Mouse (Mus musculus) brain, embryonic 18.5 days (tissue): ENCODE results near the gene Cryba4.

ENCODE experiments used
- DNase-seq: peaks from one replicate; pipeline ENCODE4 v3.0.0-alpha.2; 2012; ENCODE audit warnings: low read depth, low spot score

The Cryba4 gene

DNA sequence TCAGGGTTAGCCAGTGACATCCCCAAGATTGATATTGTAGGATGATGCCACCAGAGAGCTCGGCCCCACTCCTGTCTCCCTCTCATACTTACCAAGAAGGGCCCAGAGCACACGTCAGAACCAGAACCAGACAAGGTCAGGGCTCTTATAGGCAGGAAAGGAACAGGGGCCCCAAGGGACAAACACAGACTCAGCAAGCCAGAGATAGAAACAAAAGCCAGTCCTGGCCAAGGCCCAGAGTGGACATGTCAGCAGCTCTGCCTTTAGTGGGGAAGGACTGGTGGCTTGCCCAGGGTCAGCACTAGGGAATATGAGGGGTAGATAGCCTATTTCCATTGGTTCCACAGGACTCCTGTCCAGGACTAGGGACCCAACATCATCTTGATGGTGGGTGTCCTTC, at the start of gene Cryba4:
TSS of gene Cryba4 (minus strand) at position 119 of the 400 bp plus-strand sequence.
- DNase-seq, result no peak

DNA sequence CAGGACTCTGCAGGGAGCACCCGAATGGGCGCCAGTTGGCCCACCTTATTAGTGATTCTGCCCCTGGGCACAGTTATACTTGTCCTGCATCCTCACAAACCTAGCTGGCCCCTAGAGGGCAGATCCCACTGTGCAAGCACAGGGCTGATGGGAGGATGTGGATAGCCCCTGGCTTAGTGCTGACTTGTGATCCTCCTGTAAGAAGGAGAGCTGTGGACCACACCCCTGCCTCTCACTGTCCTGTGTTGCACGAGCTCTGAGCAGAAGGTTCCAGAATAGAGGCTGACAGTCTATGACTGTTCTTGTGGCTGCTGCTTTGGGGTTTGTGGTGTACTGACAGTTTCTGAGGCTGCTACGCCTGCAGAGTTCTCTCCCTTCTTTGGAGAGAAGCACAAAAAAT, 49.4 kb upstream of the Cryba4 start:
- no peak for DNase-seq

DNA sequence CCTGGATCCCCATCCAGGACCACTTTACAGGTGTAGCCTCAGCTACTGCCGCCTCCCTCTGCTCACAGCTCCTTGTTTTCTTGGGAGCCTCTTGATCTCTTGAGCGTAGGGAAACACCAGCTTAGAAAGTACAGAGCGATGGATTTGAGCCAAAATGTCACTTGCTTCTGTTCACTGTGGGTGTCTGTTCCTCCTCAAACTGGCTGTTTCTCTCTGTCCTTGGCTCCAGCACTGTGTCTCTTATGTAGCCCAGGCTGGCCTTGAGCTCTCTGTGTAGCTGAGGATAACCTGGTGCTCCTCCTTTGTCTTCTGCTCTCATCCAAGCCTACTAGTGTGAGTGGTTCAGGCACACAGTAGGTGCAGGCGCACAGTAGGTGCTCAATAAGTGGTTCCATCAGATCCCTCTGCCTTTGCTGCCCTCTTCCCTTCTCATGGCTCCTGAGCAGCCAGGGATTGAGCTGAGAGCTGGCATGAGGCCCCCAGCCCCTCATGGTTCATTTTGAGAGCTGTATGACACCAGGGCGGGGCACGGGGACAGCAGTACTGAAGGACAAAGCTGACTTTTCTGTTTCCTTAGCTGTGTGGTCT, 48.5 kb upstream of the Cryba4 start:
- DNase-seq, result no peak

DNA sequence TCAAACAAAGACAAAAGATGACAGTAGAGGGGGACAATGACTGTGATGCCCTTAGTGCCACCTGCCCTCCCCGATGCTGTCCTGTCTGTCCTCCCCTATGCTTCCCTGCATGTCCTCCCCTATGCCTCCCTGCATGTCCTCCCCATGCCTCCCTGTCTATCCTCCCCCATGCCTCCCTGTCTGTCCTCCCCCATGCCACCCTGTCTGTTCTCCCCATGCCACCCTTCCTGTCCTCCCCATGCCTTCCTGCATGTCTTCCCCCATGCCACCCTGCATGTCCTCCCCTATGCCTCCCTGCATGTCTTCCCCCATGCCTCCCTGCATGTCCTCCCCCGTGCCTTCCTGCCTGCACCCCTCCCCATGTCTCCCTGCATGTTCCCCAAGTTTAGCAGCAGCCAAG, 47.8 kb upstream of the Cryba4 start:
- DNase-seq, result no peak

DNA sequence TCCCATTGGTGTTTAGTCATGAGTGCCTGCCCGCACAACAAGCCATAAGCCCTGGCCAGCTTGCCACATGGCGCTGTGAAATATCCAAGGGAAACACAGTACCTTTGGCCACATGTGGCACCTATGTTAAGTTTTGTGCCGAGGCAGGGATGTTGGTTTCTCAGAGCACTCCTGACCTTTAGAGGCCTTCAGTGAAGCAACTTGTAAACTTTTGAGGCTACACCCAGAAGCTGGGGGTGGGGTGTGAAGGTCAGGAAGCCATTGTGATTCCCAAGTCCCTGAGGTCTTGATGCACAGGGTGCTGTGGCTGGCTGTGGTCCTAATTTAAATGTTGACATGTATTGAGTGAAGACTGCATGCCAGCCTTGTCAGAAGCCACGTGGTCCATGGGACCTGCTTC, 47.1 kb upstream of the Cryba4 start:
- no peak for DNase-seq

DNA sequence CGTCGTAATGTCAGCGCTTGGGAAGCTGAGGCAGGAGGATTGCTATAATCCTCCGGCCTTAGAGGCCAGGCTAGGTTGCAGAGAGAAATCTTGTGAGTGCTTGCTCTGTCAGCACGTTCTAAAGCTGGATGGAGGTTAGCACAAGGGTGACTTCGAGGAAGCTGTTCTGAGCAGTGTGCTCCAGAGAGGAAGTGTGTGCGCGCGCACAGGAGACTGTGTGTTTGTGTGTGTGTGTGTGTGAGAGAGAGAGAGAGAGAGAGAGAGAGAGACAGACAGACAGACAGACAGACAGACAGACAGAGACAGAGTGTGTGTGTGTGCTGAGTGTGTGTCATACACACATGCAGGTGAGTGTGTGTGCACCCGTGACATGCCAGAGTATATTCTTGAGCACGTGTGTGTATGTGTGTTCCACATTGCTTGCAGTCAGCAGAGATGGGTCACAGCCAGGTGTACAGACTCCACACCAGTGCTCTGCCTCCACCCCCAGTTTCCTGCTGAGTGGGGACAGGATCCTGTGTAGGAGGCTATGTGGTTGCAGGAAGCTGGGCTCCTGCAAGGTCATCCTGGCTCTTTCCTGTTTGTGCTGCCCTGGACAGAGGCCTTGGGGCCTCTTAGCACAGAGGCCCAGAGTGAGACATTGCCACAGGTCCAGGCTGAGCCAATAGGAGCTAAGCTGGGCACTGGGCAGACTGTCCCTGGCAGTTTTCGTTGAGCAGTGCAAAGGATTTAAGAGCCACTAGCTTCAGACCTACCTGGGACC, 46.1 kb upstream of the Cryba4 start:
- DNase-seq, result no peak

DNA sequence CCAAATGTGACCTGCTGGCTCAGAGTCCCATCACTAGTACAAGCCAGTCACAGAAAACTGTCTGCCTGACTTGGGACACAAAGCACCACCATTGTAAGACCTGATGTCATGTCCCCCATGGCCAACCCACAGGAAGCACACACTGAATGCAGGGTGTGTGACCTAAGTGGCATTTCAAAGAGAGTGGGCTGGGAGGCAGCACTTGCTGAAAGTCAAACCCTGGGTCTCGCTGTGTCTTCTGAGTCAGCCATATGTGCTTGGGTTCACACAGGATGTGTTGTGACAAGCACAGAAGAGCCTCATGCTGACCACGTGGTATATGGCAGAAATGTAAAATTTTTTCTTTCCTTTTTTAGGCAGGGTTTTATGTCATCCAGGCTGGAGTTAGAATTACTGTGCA, 44.9 kb upstream of the Cryba4 start:
- no peak for DNase-seq

DNA sequence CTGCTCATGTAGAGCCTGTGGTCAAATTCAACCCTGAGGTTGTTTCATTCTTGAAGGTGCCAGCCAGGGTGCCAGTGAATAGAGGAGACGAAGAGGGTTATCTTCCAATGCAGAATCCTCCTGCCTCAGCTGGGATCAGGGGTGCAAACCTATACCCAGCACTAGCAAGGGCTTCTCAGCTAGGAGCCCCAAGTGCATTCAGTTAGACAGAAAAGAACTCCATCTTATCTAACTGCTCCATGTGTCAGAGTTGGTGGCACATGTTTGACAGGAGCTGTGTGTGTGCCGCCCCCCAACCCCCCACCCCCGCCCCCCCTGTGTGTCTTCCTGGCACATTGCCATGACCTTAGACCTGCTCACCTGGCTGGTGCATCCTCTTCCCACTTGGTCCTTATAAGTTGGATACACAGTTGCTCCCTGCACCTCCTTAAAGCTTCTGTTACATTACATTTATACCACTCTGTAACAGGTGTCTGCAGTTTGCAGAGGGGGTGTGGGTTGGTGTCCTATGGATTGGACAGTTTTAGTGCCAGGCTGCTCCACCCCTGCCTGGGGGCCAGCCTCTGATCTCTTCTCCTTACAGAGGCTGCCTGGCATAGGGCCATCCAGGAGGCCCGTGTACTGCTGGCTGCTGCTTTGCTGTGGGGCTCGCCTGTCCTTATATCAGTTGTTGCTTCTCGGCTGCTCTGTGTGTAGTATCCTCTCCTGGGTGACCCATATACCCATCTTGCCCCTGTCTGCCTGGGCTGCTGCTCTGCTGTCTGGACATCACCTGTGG, 44.3 kb upstream of the Cryba4 start:
- no peak for DNase-seq

DNA sequence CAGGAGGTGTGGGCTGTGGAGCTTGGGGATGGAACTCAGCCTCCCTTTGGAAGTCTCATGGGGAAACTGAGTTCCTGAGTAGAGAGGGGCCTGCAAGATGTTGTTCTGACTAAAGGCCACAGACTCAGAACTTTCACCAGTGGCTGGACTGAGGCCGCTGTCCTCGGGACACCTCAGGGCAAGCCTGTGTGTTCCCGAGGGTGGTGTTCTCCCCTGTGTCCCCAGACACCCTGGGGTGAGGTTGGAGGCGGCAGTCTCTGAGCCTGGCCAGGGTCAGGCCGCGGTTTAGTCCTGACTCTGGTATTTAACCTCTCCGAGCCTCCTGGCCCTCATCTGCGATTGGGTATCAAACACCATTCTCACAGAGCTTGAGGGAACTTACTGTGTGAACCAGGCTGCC, 43.2 kb upstream of the Cryba4 start:
- no peak for DNase-seq

DNA sequence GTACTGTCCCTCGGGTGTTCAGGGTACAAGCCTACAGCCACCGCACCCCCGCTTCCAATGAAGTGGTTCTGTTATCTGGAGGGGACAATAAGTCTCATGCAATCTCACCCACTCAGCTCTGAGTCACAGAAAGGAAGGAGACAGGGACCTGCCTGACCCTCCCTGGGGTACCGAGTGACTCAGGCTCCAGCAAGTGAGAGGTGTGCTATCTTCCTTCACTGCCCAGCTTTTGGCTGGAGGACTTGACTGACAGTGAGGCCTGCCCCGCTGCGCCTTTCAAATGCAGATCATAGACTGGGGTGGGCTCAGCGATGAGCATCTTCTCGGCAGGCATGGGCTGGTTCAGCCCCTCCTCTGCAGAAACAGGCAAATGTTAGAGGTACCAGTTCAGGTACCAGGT, 42.8 kb upstream of the Cryba4 start:
- no peak for DNase-seq

DNA sequence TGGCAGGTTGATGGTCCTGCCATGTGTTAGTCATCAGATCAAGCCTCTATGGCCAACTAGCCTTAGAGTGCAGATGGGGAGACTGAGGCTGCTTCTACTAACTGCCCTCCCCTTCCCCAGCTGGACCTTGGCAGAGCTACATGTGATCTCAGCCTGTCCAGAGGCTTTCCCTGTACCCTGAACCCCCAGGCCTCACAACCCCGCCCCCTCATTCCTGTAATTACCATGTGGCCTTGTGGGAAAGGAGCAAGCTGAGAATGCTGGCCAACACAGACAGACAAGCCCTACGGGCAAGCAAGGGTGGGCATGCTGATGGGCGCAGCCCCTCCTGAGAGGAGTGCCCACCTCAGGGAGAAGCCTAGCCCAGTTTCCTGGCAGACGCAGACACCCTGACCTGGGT, 42.4 kb upstream of the Cryba4 start:
- DNase-seq, result no peak

DNA sequence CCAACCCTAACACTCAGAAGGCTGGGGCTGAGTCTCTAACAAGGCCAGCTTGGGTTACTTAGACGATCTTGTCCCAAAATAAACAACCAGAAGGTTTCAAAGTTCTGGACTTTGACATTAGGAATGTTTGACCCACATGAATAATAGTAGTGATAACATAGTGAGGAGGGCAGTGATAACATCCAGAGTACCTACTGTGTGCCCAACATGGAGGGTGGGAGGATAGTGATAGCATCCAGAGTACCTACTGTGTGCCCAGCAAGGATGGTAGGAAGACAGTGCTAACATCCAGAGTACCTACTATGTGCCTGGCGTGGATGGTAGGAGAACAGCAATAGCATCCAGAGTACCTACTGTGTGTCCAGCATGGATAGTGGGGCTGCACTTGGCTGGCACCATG, 41.5 kb upstream of the Cryba4 start:
- DNase-seq, result no peak

DNA sequence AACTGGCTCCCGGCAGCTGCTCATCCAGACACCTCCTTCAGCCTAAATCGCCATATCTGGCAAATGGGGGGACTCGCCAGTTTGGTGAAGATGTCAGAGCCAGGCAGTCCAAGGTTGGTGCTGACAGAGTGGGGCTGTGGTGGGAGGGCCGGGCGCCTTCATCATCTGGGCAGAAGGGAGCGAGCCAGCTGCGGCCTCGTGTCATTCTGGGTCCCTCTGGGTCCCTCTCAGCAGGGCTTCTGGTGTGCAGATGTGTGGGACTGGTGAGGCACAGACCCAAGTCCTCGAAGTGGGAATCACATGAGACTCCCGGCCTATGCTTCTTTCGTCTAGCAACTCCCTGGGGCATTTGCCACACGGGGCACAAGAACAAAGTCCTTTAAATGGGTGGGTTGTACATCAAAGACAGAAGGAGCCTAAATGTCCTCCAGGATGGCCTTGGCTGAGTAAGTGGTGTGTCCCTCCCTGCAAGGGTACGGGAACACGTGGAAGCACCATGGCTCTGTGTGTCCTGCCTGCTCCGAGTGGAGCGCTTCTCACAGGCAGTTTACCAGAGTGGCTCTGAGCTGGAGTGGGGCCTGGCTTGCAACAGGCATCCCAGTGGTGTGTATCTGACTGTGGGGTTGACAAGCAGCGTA, 40.1 kb upstream of the Cryba4 start:
- no peak for DNase-seq

DNA sequence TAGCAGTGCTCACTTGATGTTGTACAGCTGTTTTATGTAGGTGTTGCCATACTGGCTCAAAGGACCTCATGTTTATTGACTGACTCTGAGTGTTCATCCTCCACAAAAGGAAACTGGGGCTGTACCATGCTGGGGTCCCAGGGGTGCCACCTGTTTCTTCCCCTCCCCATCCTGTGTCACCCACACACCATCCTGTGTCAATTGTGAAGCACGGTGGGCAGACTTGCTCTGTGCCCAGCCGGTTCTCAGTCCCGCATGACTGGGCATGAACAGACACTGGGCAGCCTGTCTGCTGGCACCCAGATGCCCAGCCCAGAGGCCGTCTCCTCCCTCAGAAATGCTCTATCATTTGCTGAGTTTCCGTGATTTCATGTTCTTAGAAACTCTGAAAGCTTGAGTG, 39.5 kb upstream of the Cryba4 start:
- DNase-seq, result no peak

DNA sequence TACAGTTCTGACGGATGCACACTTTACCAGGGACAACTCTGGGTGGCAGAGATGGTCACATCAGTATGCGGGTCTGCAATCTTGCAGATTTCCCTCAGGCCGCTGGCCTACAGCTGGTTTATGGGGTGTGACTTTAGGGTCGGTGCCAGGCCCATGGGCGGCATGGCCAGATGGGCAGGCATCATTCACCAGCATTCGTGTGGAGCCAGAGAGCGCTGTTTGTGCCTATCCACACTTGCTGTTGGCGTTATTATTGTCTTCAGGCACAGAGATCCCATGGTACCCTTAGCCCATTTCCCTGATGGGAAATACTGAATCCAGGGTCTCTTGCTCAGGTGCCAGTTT, 38.2 kb upstream of the Cryba4 start:
- no peak for DNase-seq

DNA sequence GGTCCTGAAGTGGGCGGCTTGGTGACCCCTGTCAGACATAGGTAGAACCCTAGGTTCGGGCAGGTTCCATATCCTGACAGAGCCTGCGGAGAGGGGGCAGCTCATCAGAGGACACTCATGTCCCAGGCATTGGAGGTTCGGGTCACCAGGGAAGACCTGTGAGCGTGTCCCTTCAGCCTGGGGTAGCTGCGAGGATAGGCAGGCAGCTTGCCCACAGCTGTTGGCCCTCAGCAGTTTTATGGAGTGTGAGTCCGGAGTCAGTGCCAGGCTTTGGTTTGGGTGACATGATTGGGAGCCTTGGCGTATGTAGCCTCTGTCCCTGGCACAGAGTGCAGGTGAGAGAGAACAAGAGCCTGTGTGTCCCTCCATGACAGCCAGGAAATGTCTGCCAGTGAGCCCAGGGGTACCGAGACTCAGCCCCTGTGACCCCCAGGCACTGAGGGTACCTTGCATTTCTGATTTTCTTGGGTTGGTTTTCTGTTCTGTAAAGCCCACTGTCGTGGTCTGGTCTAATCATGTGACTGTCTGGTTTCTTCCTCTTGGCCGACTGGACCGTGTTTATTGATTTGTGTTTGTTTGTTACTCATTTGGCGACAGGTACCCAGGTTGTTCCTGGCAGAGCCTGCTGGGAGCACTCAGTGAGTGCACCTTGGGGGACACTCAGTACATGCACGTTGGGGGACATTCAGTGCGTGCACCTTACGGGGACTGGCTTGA, 37.7 kb upstream of the Cryba4 start:
- DNase-seq, result no peak

DNA sequence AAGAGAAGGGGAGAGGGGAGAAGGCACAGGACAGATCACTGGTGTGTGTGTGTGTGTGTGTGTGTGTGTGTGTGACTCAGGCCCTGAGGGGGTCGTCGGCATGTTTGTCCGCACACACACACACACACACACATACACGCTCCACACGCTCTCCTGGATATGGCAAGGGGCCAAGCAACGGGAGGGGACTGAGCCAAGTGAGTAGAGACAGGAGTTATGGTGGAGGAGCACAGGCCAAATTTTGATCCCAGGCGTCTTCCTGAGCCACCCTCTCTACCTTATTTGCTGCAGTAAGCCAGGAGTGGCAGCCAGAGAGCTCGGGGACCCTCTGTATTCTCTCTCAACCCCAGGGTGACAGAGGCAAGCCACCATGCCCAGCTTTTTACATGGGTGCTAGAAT, 36.9 kb upstream of the Cryba4 start:
- DNase-seq, result no peak

DNA sequence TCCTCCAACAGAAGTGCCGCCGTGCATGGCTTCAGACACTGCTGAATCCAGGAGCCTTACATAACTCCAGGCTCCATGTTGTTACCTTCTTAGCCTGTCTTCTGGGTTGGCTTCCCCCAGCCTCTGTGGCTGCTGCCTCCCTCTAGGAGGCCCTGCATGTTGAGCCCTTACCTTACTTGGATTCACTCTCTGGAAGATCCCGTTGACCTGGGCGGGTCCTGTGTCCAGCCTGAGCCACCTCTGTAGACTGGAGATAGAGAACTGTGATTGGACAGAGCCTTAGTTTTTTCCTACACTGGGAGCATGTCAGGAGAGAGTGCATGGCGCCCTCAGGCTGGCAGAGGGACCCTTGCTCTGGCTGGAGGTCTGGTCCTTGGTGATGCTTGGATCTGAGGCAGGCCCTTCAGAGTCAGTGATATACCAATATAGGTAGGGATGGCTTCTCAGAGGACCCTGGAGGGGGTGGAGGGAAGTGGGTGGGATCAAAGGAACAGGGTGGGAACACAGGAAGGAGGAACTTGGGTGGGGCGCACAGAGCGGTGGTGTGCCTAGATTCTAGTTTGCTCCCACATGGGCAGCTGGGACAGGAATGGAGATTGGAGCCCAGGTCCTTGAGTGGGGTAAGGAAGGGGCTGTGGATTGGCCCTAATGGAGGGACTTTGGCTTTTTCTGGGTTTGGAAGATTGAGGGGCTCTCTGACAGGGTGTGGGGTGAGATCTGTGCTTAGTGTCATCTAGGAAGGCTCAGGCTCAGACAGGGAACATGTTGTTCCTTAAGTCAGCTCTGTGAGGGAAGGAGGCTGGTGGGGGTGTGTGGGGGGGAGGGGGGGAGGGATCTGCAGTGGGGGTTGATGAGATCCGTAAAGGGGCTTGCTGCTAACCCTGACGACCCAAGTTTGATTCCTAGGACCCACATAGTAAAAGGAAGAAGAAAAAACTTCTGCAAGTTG, 36.1 kb upstream of the Cryba4 start:
- DNase-seq, result no peak

DNA sequence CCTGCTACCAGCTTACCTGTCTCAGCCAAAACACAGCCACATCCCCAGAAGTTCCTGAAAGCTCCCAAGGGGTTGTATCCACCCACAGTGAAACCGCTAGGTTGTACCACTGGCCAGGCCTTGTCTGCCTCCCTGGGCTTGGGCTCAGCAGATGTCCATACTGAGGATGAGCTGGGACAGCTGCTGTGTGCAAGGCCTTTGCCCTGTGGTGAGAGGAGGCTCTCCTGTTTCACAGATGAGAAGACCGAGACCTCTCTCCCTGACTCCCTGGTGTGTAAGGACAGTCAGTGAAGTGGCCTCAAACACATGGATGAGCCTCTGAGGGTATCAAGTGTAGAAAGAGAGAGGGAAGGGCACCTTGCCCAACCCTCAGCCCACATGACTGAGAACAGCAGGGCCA, 35.3 kb upstream of the Cryba4 start:
- no peak for DNase-seq

DNA sequence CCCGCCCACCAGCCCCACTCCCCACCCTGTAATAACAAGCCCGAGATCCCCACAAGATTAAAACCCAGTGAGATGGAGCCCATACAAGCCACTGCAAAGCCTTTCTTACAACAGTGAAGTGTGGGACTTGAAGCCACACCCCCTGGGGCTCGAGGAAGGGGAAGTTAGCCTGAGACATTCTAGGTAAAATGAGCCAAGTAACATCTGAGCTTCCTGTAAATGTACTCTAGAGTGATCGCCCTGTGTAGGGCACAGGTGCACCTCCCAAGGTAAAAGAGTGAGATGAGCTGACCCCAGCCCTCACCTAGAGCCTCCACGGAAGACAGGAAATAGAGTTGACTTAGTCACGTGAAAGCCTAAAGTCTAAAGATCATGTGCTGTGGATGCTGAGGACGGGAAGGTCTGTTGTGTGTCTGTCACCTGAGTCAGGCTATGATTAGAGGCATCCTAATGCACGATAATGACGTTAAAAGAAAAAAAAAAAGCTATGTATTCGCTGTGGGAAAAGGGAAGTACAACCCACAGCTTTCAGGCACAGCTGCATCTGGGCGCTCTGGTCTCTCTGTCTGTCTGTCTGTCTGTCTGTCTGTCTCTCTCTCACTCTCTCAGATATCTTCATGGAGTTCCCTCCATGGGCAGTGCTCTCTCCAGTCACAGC, 34.8 kb upstream of the Cryba4 start:
- DNase-seq, result no peak
